Mouse (Mus musculus) kidney, adult 2 months (tissue): Measurements from ENCODE around the gene St3gal6.

ENCODE experiments used
- CTCF ChIP-seq: fragments of 200-500 bp; conservative IDR thresholded peaks from 2 replicates; pipeline ENCODE4 v1.5.1; 2011; ENCODE audit warnings: low read depth, mild to moderate bottlenecking, control low read depth, low read length, moderate library complexity, mixed read lengths; ENCODE audit not compliant: insufficient read depth, insufficient read length
- POLR2A ChIP-seq: fragments of 200-500 bp; IDR thresholded peaks from one replicate; pipeline ENCODE4 v1.6.1; 2011; ENCODE audit warnings: low read depth, low read length, control low read depth

- no peak for TF ChIP-seq CTCF
- no peak for TF ChIP-seq POLR2A
These were observed 24.4 kb downstream of the St3gal6 start for GRCm38 (mm10) chr16:58499650-58500049.
